Mouse (Mus musculus) gastrocnemius, postnatal 10 days (tissue): ENCODE measurements around the gene Hoxb7. TPM values are rescaled to one million over a fixed set of nuclear protein-coding genes. Genes with fewer than 3 reads are reported as not detected.

ENCODE experiments used
- DNase-seq: peaks from one replicate; pipeline ENCODE4 v3.0.0; 2021; ENCODE audit warnings: mixed read lengths
- total RNA-seq, 2 experiments: library from RNA; stranded (reverse); gene quantifications; 2 replicates each; pipeline ENCODE4 v1.2.3; 2021

The Hoxb7 gene
- total RNA-seq, 2 experiments from 2014 or later: 1.6 to 1.9 TPM

DNA sequence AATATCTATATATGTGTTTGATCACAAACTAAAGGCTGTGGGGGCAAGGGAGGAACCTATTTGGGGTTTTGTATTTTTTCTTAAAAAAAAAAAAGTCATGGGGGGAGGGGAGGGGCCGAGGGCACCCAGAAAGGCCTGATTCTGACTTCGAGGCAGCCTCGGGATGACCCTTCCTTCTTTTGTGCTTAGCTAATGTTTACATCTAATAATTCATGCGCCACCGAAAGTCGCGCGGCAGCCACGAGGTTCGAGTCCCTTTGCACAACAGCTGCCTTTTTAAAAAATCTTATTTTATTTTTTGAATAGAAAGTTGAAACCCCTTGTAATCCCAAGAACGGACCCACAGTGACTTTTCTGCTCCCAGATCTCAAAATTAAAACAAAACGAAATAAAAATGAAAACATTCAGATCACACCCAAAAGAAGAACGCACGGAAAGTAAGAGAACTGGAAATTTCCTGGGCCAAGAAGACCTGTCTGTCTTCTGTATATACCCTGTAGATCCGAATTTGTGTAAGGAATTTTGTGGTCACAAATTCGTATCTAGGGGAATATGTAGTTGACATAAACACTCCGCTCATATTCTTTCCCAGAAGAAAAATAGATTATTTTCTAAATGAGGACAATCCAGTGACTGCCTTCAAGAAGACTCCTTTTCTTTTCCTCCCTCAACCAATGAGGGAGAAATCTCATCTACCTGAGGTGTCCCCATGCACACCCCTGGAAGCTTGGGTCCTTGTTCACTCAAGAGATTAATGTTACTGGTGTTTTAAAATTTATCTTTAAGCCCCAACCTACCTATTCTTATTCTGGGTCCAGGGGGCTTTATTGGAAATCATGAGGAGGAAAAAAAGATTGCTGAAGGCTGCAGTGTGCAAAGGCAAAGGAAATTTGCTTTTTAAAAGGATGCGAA lies 30.5 kb downstream of the Hoxb7 start:
- DNase-seq: no peak

DNA sequence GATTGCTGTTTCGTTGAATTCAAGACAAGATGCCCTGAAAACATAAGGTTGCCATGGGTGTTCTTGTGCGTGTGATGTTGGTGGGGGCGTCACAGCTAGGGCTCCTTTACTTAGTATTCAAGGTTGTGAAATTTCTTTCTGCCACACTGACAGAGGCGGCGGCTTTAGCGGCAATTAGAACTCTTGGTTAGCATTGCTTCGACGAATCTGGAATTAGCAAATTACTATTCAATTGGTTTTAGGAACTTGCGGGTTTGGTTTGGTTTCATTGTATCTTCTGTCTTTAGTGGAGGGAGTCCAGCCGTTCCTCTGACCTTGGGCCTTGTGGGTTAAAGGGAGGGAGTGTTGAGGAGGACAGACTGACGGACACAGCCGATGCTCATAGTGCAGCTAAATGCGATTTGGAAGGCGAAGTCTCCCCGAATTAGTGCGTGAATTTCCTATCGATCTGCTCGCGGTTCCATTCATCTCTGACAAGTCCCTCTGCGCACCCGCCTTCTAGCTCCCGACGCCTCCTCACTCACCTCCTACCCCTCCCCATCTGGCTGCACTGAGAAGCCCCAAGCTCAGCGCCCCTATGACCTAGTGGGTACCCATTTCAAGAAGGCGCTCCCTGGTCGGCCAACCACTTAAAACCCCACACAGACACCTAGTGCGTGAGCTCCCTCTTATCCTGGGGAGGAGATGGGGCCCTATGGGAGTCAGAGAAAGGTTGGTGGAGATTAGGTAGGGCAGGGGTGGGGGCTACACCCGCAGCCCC lies 31.4 kb downstream of the Hoxb7 start, which contains the start of gene Hoxb4:
Gene Hoxb4, plus strand, starts transcription at position 660 of the 760 bp plus-strand sequence.
- DNase-seq: no peak

DNA sequence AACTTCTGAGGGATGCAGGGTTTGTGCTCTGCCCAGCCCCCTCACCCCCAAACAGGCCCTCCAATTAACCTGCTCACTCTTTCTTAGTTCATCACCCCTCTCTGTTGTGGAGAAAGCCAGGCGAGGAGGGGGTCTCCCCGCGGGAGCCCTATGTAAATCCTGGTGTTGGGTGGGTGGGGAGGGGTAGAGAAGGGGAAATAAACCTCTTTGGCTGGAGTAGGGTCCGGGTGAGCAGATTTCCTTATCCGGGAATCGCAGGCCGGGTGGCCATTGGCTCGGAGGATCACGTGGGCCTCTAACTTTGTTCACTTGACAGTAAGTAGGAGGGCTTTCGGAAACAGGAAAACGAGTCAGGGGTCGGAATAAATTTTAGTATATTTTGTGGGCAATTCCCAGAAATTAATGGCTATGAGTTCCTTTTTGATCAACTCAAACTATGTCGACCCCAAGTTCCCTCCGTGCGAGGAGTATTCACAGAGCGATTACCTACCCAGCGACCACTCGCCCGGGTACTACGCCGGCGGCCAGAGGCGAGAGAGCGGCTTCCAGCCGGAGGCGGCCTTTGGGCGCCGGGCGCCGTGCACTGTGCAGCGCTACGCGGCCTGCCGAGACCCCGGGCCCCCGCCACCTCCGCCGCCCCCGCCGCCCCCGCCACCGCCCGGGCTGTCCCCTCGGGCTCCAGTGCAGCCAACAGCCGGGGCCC lies 32.1 kb downstream of the Hoxb7 start:
- DNase-seq: no peak

DNA sequence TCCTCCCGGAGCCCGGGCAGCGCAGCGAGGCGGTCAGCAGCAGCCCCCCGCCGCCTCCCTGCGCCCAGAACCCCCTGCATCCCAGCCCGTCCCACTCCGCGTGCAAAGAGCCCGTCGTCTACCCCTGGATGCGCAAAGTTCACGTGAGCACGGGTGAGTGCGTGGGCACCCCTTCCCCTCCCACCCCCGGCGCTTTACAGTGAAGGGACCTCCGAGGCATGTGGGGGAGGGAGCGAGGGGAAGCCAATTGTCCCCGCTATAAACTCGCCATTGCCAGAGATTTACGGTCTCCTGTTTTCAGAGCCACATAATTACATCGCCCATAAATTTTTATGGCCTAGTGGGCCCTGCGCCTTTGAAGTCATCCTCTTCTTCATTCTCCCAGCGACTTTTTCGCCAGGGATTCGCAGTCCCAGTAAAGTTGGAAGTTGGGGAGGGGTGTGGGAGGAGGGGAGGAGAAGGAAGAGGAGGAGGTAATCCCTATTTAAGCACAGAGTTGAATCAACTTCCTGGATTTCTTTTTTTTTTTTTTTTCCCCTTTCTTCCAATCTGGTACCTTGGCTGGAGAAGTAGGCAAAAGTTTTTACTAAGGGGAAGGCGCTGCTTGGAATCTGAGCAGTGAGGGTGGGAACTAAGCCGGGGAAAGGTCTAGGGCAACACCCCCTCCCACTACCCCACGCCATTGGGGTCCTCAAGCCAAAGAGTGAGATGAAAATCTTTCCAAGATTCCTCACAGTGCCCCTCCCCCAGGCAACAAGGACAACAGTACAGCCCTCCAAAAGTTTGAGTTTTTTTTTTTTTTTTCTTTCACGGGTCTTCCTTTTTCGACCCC lies 32.9 kb downstream of the Hoxb7 start:
- DNase-seq: no peak

DNA sequence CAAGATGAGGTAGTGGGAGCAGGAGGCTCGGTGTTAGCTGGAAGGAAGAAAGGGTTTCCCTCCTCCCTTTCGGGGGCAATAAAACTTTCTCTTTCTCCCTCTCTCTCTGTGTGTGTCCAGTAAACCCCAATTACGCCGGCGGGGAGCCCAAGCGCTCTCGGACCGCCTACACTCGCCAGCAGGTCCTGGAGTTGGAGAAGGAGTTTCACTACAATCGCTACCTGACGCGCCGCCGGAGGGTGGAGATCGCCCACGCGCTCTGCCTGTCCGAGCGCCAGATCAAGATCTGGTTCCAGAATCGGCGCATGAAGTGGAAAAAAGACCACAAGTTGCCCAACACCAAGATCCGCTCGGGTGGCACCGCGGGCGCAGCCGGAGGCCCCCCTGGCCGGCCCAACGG lies 33.5 kb downstream of the Hoxb7 start:
- DNase-seq: no peak

DNA sequence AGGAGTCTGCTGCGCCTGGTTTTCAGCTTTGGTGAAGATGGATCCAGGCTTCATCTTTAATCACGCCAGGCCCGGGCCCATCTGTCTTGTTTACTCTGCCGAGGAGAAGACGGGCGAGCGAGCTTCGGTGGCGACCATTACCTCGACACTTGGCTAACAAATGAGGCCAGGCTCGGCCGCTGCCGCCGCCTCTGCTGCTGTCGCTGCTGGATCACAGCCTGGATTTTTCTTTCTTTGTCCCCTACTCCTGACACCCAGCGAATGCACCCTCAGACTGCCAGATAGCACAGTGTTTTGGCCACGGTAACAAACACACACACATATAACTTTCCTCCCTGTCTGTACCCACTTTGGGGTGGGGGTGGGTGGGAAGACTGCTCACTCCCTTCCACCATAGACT lies 34.3 kb downstream of the Hoxb7 start:
- no peak for DNase-seq

DNA sequence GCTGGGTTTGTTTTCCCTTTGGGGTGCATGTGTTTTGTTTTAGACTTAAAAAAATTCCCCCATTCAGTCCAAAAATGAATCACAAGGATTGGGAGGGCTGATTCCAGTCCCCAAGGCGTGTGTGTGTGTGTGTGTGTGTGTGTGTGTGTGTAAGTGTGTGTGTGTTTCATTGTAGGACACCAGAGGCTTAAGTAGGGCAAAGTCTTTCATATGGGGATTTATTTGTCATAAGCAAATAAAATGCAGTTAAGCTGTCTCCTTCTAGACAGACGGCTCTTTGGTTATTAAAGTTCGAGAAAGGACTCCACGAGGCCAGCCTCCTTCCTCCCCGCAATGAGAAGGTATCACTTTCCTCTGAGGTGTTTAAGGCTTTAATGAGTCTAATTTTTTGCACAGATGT lies 35.4 kb downstream of the Hoxb7 start:
- no peak for DNase-seq

DNA sequence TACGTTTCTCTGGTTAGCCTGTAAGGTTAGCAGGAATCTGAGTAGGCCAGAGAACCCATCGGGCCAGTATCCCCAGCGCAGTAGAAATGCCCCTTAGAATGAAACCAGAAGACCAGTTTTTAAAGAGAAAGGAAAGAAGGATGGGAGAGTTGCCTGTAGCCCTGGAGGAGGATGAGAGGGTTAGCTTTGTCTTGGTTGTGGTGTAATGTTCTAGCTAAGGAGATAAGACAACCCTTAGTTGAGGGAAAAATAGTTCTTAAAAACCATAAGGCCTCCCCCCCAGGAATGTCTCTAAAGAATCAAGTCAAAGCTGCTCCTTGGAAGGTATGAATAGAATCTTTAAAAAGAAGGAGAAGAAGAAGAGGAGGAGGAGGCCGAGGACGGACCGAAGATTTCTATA lies 36.3 kb downstream of the Hoxb7 start:
- DNase-seq: no peak

DNA sequence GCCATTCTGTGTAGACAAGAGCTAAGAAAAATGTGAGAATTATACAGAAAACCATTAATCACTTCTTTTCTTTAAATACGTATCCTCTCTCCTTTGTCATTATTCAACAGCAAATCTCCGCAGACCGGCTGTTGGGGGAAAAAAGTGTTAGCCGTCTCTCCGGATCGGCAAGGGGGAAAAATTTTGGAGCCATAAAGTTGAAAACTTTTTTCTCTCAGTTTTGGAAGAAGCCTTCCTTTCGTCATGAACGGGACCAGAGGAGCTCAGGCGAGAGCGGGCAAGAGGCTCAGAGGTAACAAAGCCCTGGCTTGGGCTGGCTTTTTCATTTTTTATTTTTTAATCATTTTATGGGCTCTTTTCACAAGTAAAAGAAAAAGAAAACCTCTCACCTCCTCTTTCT lies 36.7 kb downstream of the Hoxb7 start, which contains the start of gene Hoxb3:
Gene Hoxb3, plus strand, starts transcription at position 173 of the 400 bp plus-strand sequence.
- no peak for DNase-seq

DNA sequence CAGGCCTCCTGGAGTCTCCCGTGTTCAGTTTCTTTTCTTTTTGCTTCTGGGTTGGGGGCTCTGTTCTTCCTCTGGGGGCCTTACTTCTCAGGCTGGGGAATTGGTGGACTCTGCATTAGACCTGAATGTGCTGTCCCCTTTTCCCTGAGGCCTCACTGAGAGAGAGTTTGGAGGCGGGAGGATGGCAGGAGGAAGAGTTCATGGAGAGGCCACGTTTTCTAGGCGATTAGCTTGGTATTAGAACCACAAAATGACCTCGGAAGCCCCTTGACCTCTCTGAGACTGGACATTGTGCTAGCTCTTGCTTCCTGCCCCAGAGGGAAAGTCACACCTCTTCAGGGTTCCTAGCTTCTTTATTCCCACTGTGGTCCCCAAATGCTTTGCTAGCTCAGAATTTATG lies 37.7 kb downstream of the Hoxb7 start:
- DNase-seq: no peak

DNA sequence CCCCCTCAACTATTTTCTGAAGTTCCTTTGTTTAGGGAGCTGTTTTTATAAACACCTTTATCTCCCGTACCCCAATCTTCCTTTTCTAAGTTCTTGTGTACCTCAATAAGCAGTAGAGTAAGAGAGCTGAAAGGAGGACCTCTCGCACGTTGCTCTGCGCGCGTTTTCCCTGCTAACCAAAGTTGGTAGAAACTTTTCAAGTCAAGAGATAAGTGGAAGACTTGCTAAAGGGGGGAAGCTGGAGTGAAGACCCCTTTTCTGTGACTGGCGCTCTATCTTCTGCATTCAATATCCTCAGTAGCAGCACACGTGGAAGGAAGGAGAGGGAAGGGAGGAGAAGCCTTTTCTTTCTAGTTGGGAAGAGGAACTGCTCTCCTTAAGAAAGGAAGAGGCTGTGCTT lies 38.5 kb downstream of the Hoxb7 start:
- no peak for DNase-seq

DNA sequence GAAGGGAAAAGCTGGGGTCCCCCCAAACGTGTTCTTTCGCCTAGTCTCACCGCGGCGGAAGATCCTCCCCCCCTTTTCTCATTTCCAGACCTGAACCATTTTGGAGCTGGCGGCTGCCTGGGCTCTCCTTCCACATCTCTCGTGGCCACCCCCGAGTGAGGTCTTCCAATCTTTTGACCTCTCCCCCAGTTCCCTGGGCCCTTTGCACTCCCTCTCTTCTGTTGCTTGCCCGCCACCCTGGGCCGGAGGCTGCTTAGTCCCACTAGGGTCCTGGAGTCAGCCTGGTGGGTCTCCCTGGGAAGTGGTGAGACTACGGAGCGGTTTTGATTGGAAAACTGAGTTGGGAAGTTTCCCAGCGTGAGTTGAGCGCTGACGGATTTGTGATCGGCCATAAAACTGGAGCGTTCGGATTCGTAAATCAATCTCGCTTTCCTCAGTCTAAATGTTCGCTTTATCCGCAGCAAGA lies 39.4 kb downstream of the Hoxb7 start:
- DNase-seq: no peak

DNA sequence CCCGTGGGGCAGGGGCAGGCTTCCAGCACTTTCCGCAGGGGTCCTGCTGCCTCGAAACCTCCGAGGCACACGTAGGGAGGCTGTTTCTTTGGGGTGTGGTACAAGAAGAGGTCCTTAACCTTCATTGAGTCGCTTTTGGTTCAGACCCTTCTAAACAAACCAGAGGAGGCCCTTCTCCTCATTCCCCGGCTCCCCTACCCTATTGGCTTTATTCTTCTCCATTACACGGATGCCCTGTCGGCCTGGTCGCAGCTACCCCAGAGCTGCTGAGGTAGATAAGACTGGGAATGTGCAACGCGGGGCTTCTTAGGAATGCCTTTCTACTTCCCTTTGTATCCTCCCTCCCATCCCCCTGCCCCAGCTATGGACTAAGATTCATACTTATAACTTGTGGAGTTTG lies 40.3 kb downstream of the Hoxb7 start:
- DNase-seq: no peak

DNA sequence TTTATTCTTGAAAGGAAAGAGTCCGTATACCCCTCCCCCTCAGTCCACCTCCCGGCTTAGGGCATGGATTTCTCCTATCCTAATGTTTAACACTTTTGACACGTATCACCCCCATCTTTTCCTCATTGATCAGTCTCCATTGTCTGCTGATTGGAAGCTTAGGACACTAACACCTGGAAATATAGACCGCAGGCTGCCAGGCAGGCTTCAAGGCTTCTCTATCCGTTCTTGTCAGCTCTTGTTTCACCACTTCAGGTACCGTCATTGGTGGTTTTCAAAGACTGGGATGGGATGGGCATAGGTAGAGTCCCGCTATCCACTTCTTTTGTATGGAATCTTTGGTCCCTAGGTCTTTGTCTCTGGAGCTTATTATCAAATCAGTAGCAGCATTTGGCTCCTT lies 40.7 kb downstream of the Hoxb7 start:
- DNase-seq: no peak

DNA sequence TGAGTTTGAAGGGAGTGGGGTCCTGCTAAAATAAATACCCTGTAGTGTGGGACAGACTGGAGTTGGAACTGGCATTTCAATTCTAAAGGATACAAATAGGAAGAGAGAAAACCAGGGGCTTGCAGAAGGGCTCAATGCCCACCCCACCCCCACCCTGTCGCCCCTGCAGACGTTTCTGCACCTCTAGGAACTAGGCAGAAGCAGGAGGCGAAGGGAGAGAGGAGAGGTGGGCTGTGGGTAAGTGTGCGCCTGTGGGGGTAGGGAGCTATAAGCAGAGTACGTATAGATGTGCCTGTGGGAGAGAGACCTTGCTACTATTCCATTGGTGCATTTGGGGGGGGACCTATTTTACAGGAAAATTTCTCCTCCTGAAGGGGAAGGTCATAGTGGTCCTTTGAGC lies 41.3 kb downstream of the Hoxb7 start:
- no peak for DNase-seq

DNA sequence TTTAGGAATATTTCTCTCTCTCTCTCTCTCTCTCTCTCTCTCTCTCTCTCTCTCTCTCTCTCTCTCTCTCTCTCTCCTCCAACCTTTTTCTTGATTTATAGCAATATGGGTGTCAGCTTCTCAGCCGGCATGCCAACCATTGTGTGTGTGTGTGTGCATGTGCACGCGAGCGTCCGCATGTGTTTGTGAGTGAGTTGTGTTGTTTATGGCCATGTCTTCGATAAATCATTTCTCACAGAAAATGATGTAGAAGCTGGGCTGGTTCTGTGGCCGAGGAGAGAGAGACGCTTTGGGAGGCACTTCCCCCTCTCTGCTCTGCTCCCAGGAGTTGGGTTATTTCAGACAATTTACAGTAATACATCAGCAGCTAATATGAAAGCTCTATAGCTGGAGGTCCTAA lies 42.2 kb downstream of the Hoxb7 start:
- DNase-seq: no peak

DNA sequence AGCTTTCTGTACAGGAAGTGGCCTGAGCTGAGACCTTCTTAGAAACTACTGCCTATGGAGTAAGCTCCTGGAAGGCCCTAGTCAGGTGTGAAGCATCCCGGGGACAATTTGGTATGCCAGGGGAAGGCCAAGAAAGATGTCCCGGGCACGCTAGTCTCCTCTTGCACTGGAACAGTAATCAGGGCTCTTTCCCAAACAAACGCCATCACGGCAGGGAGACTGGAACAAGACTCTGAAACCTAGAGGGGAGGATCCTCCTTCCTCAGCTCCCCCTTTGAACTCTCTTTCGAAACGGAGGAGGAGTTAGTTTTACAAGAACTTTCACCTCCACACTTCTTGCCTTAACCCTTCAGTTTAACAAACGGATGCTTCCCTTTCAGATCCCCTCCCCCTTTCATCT lies 45.7 kb downstream of the Hoxb7 start:
- DNase-seq: no peak

DNA sequence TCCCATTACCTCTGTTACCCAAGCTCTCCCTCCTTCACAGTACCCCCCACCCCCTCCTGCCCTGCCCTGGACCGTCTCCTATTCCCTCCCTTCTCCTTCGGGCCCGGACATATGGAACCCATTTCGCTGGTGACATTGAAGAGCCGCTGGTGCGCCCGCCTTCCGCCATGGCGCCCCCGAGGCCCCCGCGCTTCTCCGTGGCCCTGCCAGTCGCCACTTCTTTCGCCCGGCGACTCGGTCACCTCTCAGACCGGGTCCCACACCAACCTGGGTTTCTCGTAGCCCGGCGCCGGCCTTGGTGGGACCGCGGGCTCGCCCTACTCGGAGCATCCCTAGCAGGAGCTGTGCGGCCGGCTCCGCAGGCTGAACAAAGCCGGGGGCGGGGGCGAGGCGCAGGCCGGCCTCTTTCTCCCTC lies 46.2 kb downstream of the Hoxb7 start:
- no peak for DNase-seq

DNA sequence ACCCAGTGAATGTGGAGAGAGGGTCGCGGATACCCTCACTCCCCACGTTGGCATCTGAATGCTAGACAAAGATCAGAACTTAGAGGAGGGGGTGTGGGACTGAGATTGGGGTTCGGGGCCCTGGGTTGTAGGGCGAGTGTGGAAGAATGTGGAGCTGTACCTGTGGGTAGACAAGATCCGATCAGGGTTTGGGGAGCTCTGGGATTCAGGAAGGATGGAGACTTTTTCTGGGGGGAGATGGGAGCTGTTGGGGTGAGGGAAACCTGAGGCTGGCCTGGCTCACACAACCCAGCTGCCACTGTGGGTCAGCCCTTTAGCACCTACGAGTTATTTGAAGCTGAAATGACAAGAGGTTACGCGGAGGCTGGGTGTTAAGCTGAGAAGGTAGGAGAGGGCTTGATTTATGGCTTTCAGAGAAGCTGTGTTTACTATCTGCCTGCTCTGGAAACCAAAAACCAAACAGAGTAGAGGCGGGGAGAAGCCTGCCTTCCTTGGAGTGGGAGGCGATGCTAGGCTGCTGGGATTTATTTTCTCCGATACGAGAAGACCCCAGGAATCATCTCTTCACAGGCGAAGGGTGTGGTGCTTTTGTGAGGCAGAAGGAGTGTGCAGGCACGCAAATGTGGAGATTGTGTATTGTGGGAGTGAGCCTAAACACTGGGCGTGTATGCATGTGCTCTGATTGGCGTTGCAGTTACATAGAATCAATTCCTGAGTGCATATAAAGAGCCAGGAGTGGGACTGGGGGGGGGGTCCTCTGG lies 47.0 kb downstream of the Hoxb7 start:
- no peak for DNase-seq

DNA sequence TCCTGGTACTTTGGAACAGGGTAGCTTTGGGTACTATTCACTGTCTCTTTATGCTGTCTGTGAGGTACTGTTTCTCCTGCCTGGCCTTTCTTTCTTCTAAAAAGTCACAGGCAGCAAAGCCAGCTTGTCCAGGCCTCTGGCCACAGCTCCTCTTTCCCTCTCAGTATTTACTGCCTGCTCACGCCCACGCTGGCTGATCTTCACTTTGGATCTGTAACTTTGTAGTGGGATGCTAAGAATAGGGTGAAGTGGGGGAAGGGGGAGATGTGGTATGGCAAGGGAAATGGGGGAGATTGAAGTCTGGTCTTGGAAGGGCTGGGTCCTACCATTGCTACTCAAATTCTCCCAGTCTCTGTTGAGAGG lies 47.6 kb downstream of the Hoxb7 start:
- DNase-seq: no peak

DNA sequence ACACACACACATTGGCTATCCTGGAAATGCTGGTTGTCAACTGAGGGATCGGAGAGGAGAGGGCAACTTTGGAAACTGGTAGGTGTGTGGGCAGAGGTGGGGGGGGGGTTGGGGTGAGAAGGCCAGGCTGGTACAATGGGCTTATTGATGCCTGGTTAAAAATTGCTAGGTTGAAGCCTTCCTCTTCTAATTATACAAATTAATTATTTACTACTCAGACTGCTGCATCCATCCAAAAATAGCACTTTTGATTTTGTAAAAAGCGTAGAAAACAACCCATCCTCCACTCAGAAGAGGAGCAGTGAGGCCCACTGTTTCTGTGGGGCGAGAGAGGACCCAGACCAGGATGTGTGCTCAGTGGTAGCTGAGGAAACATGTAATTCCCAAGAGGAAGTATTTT lies 48.6 kb downstream of the Hoxb7 start:
- DNase-seq: no peak
